Mouse (Mus musculus): ENCODE data around the gene Pdx1.

DNA sequence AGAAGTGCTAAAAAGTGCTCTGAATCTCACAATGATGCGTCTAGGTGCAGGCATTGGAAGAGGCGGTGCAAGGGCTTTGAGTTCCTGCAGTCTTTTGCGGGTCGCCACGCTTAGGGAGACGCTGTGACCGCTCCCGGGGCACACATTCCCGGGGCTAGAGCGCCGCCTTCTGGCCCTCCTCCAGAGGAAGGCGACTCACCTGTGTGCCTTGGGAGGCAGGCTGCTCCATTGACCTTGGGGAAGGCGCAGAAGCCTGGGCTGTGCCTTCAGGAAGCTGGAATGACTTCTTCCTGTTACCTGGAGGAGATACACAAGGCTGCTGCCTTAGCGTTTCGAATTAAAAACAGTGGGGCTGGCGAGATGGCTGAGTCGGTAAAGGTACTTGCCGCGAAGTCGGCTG, 24.4 kb downstream of the Pdx1 start:
- TF ChIP-seq POLR2A (IDR thresholded peaks at IDR 0.05; ENCODE audit: low read depth, low read length), result no peak
- TF ChIP-seq CTCF (IDR thresholded peaks at IDR 0.05; ENCODE audit: extremely low read depth, insufficient read length, insufficient replicate concordance, low read depth, low read length), result peak; percentile 73

Measured in small intestine, adult 2 months (tissue).